Mouse (Mus musculus): ENCODE results near the gene Gab2.

Gab2 gene

GRCm38 (mm10) chr7:97081242-97081958, at the start of gene Gab2:
Gab2 (plus strand) TSS chr7:97081586.
- DNase-seq: peak; percentile 34 to 64

- DNase-seq: no peak
Observed at GRCm38 (mm10) chr7:97032412-97032811, 49.0 kb upstream of the Gab2 start.

GRCm38 (mm10) chr7:97039641-97040040, 41.7 kb upstream of the Gab2 start:
- no peak for DNase-seq

GRCm38 (mm10) chr7:97041868-97042449, 39.4 kb upstream of the Gab2 start:
- no peak for DNase-seq

- no peak for DNase-seq
Observed at GRCm38 (mm10) chr7:97042981-97043380, 38.4 kb upstream of the Gab2 start.

GRCm38 (mm10) chr7:97060966-97061365, 20.4 kb upstream of the Gab2 start:
- no peak for DNase-seq

GRCm38 (mm10) chr7:97071512-97071911, 9.9 kb upstream of the Gab2 start:
- DNase-seq: no peak

GRCm38 (mm10) chr7:97072061-97072460, 9.3 kb upstream of the Gab2 start:
- no peak for DNase-seq

- no peak for DNase-seq
Observed at GRCm38 (mm10) chr7:97074974-97075373, 6.4 kb upstream of the Gab2 start.

- no peak for DNase-seq
Observed at GRCm38 (mm10) chr7:97076977-97077376, 4.4 kb upstream of the Gab2 start.

GRCm38 (mm10) chr7:97078685-97079084, 2.7 kb upstream of the Gab2 start:
- no peak for DNase-seq

GRCm38 (mm10) chr7:97079145-97079544, 2.2 kb upstream of the Gab2 start:
- DNase-seq: peak; percentile 24 to 42

- no peak for DNase-seq
Observed at GRCm38 (mm10) chr7:97079651-97080365, 1.6 kb upstream of the Gab2 start.

GRCm38 (mm10) chr7:97080621-97081241, 655 bp upstream of the Gab2 start:
- DNase-seq: no peak

GRCm38 (mm10) chr7:97081959-97082218, 503 bp downstream of the Gab2 start:
- DNase-seq: peak in 1 of 2 experiments; percentile 16

GRCm38 (mm10) chr7:97082219-97083101, 1.1 kb downstream of the Gab2 start:
- DNase-seq: peak; percentile 9 to 16

- DNase-seq: no peak
Observed at GRCm38 (mm10) chr7:97083579-97083978, 2.2 kb downstream of the Gab2 start.

- DNase-seq: no peak
Observed at GRCm38 (mm10) chr7:97084181-97084580, 2.8 kb downstream of the Gab2 start.

- DNase-seq: peak; percentile 19 to 20
Observed at GRCm38 (mm10) chr7:97085291-97085690, 3.9 kb downstream of the Gab2 start.

- no peak for DNase-seq
Observed at GRCm38 (mm10) chr7:97094241-97094640, 12.9 kb downstream of the Gab2 start.

GRCm38 (mm10) chr7:97108119-97108518, 26.7 kb downstream of the Gab2 start:
- no peak for DNase-seq

GRCm38 (mm10) chr7:97128949-97129348, 47.6 kb downstream of the Gab2 start:
- DNase-seq: no peak

- DNase-seq: no peak
Observed at GRCm38 (mm10) chr7:97136453-97136852, 55.1 kb downstream of the Gab2 start.

Measured in cerebellum, adult 18-20 months (tissue).